Comparison of ENCODE assay signal across 8 mouse cellular contexts in genomic region chr6:49217581-49218274, GRCm38 (mm10). TPM values are rescaled to one million over a fixed set of nuclear protein-coding genes. Genes with fewer than 3 reads are reported as not detected.
A peak's percentile ranks its signal among the peaks of the same experiment; 100 is the strongest.
DNase-seq lines count a peak whose midpoint lies in the region; ATAC-seq and TF ChIP-seq lines count a peak whose summit lies in the region.

No protein-coding gene starts in this region.

- CTCF ChIA-PET in Patski (lab: Charles Lee): interaction anchor here (1.2 kb wide), 1 partner anchor 10 kb away, joined by 3 read pairs; no protein-coding TSS in a partner anchor

- peak overlapping the region; percentile 93 for H3K4me2 ChIP-seq in heart, embryonic 16.5 days (ENCODE audit: low read depth, low read length)
- H3K4me2 ChIP-seq in midbrain, embryonic 11.5 days: peak overlapping the region; percentile 56

- peaks cover 89% of the 10 kb centered on the region for H3K27me3 ChIP-seq in Patski
- no peaks in the 10 kb centered on the region for H3K27me3 ChIP-seq in heart, embryonic 16.5 days (ENCODE audit: control insufficient read depth, insufficient read depth, low read length)
- H3K27me3 ChIP-seq in midbrain, embryonic 11.5 days (ENCODE audit: control insufficient read depth, insufficient read depth, low read length): no peaks in the 10 kb centered on the region

- H3K9ac ChIP-seq in heart, embryonic 16.5 days (ENCODE audit: low read length): peak overlapping the region; percentile 86
- peak overlapping the region; percentile 86 for H3K9ac ChIP-seq in midbrain, embryonic 11.5 days (ENCODE audit: low read length)

- peak; percentile 99 for DNase-seq in A20 (ENCODE audit: low read depth, low spot score)
- DNase-seq in Patski (ENCODE audit: low read depth, low spot score): no peak
- peak; percentile 98 for DNase-seq in embryo, embryonic 9.5 days (ENCODE audit: extremely low spot score)
- peak; percentile 91 to 95 for DNase-seq in kidney, postnatal 4 days
- peak; percentile 99 for DNase-seq in midbrain, embryonic 11.5 days (ENCODE audit: low spot score, missing footprints)
- DNase-seq in spleen, postnatal 14 days (ENCODE audit: low spot score in 2 of 2): peak; percentile 90 to 91

- TF ChIP-seq CTCF in Patski (IDR thresholded peaks at IDR 0.05): no peak

- H3K27ac ChIP-seq in heart, embryonic 16.5 days (ENCODE audit: low read length): peak overlapping the region; percentile 91
- H3K27ac ChIP-seq in midbrain, embryonic 11.5 days (ENCODE audit: low read depth, low read length): peak overlapping the region; percentile 96

- WGBS in heart, embryonic 16.5 days: under 1% methylated on average over 56 of the region's 56 CpGs
- under 1% methylated on average over 56 of the region's 56 CpGs for WGBS in midbrain, embryonic 11.5 days

- peak overlapping the region; percentile 85 for H3K4me3 ChIP-seq in heart, embryonic 16.5 days (ENCODE audit: low read length)
- peak overlapping the region; percentile 63 for H3K4me3 ChIP-seq in midbrain, embryonic 11.5 days (ENCODE audit: low read depth, low read length)

- peaks cover 13% of the 10 kb centered on the region for H3K4me1 ChIP-seq in heart, embryonic 16.5 days (ENCODE audit: control insufficient read depth, insufficient read depth, low read length)
- peaks cover 9% of the 10 kb centered on the region for H3K4me1 ChIP-seq in midbrain, embryonic 11.5 days (ENCODE audit: control insufficient read depth, insufficient read depth, low read length)

- in situ Hi-C loops in Patski (cut with MboI; ENCODE audit: low pct_unique_long_range_greater_than_20kb): loop anchor here (25.0 kb wide), 1 partner anchor 1970 kb away; no protein-coding TSS in a partner anchor

- H3K36me3 ChIP-seq in heart, embryonic 16.5 days (ENCODE audit: control insufficient read depth, insufficient read depth): no peaks in the 10 kb centered on the region
- no peaks in the 10 kb centered on the region for H3K36me3 ChIP-seq in midbrain, embryonic 11.5 days (ENCODE audit: control insufficient read depth, insufficient read depth, low read length)

- H3K9me3 ChIP-seq in heart, embryonic 16.5 days (replicated peaks; ENCODE audit: control insufficient read depth, low read length): no peaks in the 10 kb centered on the region
- H3K9me3 ChIP-seq in midbrain, embryonic 11.5 days (ENCODE audit: control insufficient read depth, low read length): no peaks in the 10 kb centered on the region

- POLR2A ChIA-PET in Patski (lab: Charles Lee): interaction anchor here (0.6 to 0.8 kb wide), 3 partner anchors 9 to 161 kb away, joined by 4 to 6 read pairs (median 5); no protein-coding TSS in a partner anchor

- ATAC-seq in Patski: peak; percentile 78
- peak; percentile 87 for ATAC-seq in heart, embryonic 16.5 days (replicated peaks; ENCODE audit: extremely low read depth, insufficient read depth, low FRiP score)
- ATAC-seq in midbrain, embryonic 11.5 days (ENCODE audit: low FRiP score): peak; percentile 88
- no peak for ATAC-seq in frontal cortex, adult (ENCODE audit: low TSS enrichment)

RNA-seq across cellular contexts. Expression of gene Igf2bp3, which starts 3.0 kb away (rescaled TPM):
- 2.4 TPM for polyA plus RNA-seq in Patski (2021)
- 33.1 and 33.5 TPM in 2 replicates for polyA plus RNA-seq in heart, embryonic 16.5 days (2015; fragmentation: Nextera tagmentation; extraction: Ambion mirVana)
- polyA plus RNA-seq in midbrain, embryonic 11.5 days (2014; fragmentation: Nextera tagmentation; extraction: Ambion mirVana): 145 and 155 TPM in 2 replicates

RNA-seq across cellular contexts. Expression of gene Tra2a, which starts 46.1 kb away (rescaled TPM):
- 104 TPM for polyA plus RNA-seq in Patski (2021)
- 60.9 and 69.8 TPM in 2 replicates for polyA plus RNA-seq in heart, embryonic 16.5 days (2015; fragmentation: Nextera tagmentation; extraction: Ambion mirVana)
- 57.6 and 61.2 TPM in 2 replicates for polyA plus RNA-seq in midbrain, embryonic 11.5 days (2014; fragmentation: Nextera tagmentation; extraction: Ambion mirVana)

Comparison
In these comparisons a context has a peak if more than half of its experiments do, and no peak if none do; other contexts are left out.
1. RNA of gene Igf2bp3, which starts 3.0 kb away (polyA plus RNA-seq): 145 to 155 TPM in midbrain, embryonic 11.5 days and 33.1 to 33.5 TPM in heart, embryonic 16.5 days; 2.4 TPM in Patski (single experiment); every median in the first group is over 10 times any median in the second.